Mouse (Mus musculus): ENCODE measurements around the gene Arhgap23. TPM values are rescaled to one million over a fixed set of nuclear protein-coding genes. Genes with fewer than 3 reads are reported as not detected.

Arhgap23 gene
- 10 to 100 TPM; 51.0 to 52.3 TPM for total RNA-seq (2021)

GRCm38 (mm10) chr11:97415330-97415711, at the start of gene Arhgap23:
Gene Arhgap23 (plus strand): TSS chr11:97415533.
- peak; percentile 85 for DNase-seq

- DNase-seq, result no peak
These were observed 49.8 kb upstream of the Arhgap23 start for GRCm38 (mm10) chr11:97365556-97365955.

- no peak for DNase-seq
These were observed 46.8 kb upstream of the Arhgap23 start for GRCm38 (mm10) chr11:97368501-97368900.

GRCm38 (mm10) chr11:97370329-97371091, 44.8 kb upstream of the Arhgap23 start:
- no peak for DNase-seq

GRCm38 (mm10) chr11:97372159-97372864, 43.0 kb upstream of the Arhgap23 start:
- no peak for DNase-seq

- no peak for DNase-seq
These were observed 41.9 kb upstream of the Arhgap23 start for GRCm38 (mm10) chr11:97373402-97373801.

- no peak for DNase-seq
These were observed 35.3 kb upstream of the Arhgap23 start for GRCm38 (mm10) chr11:97380036-97380435.

- no peak for DNase-seq
These were observed 32.3 kb upstream of the Arhgap23 start for GRCm38 (mm10) chr11:97383017-97383416.

- DNase-seq, result no peak
These were observed 31.6 kb upstream of the Arhgap23 start for GRCm38 (mm10) chr11:97383764-97384163.

GRCm38 (mm10) chr11:97387811-97388210, 27.5 kb upstream of the Arhgap23 start:
- DNase-seq, result no peak

GRCm38 (mm10) chr11:97389127-97389526, 26.2 kb upstream of the Arhgap23 start:
- DNase-seq, result no peak

GRCm38 (mm10) chr11:97393658-97394057, 21.7 kb upstream of the Arhgap23 start:
- no peak for DNase-seq

- peak; percentile 32 for DNase-seq
These were observed 21.2 kb upstream of the Arhgap23 start for GRCm38 (mm10) chr11:97394146-97394545.

GRCm38 (mm10) chr11:97398506-97398905, 16.8 kb upstream of the Arhgap23 start:
- DNase-seq, result peak; percentile 4

- peak; percentile 88 for DNase-seq
These were observed 15.2 kb upstream of the Arhgap23 start for GRCm38 (mm10) chr11:97399958-97400710.

- DNase-seq, result peak; percentile 29
These were observed 14.3 kb upstream of the Arhgap23 start for GRCm38 (mm10) chr11:97401082-97401481.

GRCm38 (mm10) chr11:97401686-97402435, 13.5 kb upstream of the Arhgap23 start:
- peak; percentile 4 for DNase-seq

- DNase-seq, result peak; percentile 4
These were observed 12.6 kb upstream of the Arhgap23 start for GRCm38 (mm10) chr11:97402746-97403145.

GRCm38 (mm10) chr11:97403614-97404183, 11.6 kb upstream of the Arhgap23 start:
- peak; percentile 16 for DNase-seq

- DNase-seq, result peak; percentile 64
These were observed 11.1 kb upstream of the Arhgap23 start for GRCm38 (mm10) chr11:97404184-97404760.

- peak; percentile 23 for DNase-seq
These were observed 10.6 kb upstream of the Arhgap23 start for GRCm38 (mm10) chr11:97404761-97405190.

All from heart, postnatal 4 days (tissue).